ENCODE assay signal across 18 mouse cellular contexts in genomic region chr5:116523079-116523478, GRCm38 (mm10).
DNase-seq lines count a peak whose midpoint lies in the region; ATAC-seq and TF ChIP-seq lines count a peak whose summit lies in the region.
"Had no signal": no experiment of that assay in that cellular context is flagged by ENCODE, and none has a peak within 500 bp of the region (broad histone marks: within the 10 kb centered on the region; RNA-seq: fewer than 3 reads in every experiment).

No protein-coding gene starts in this region.

- no peaks in the 10 kb centered on the region for H3K4me1 ChIP-seq in kidney, adult 2 months (ENCODE audit: control insufficient read depth, insufficient read depth, low read length)
- H3K4me1 ChIP-seq in kidney, embryonic 14.5 days (ENCODE audit: control insufficient read depth, insufficient read depth, low read length), result no peaks in the 10 kb centered on the region
- H3K4me1 ChIP-seq in forebrain, embryonic 16.5 days (replicated peaks; ENCODE audit: control insufficient read depth, insufficient read depth, low read length), result peaks cover 16% of the 10 kb centered on the region
- H3K4me1 ChIP-seq: embryonic facial prominence, embryonic 15.5 days; limb, embryonic 15.5 days had no signal

- no peak for TF ChIP-seq POLR2A in kidney, adult 2 months (IDR thresholded peaks at IDR 0.05; ENCODE audit: low read depth, low read length)

- H3K36me3 ChIP-seq in kidney, adult 2 months (ENCODE audit: control insufficient read depth, insufficient read depth, low read length), result no peaks in the 10 kb centered on the region
- no peaks in the 10 kb centered on the region for H3K36me3 ChIP-seq in kidney, embryonic 14.5 days (ENCODE audit: control insufficient read depth, insufficient read depth, low read length)
- H3K36me3 ChIP-seq in forebrain, embryonic 16.5 days (ENCODE audit: control insufficient read depth, insufficient read depth), result 0 out of 2 replicates have a peak, but pooled peaks cover 2% of the 10 kb centered on the region
- H3K36me3 ChIP-seq: embryonic facial prominence, embryonic 15.5 days; limb, embryonic 15.5 days had no signal

- TF ChIP-seq CTCF in kidney, adult 2 months (conservative IDR thresholded peaks at IDR 0.05; ENCODE audit: insufficient read depth, insufficient read length, low read depth, low read length), result no peak

- no peaks in the 10 kb centered on the region for H3K27me3 ChIP-seq in kidney, adult 2 months (replicated peaks; ENCODE audit: control insufficient read depth, insufficient read depth, low read length)
- no peaks in the 10 kb centered on the region for H3K27me3 ChIP-seq in kidney, embryonic 14.5 days (ENCODE audit: control insufficient read depth, insufficient read depth, low read length)
- no peaks in the 10 kb centered on the region for H3K27me3 ChIP-seq in forebrain, embryonic 16.5 days (replicated peaks; ENCODE audit: control insufficient read depth, insufficient read depth, low read length)
- H3K27me3 ChIP-seq: embryonic facial prominence, embryonic 15.5 days; limb, embryonic 15.5 days had no signal

- WGBS in kidney, adult 2 months, result 44% methylated on average over 9 of the region's 9 CpGs
- 51% methylated on average over 9 of the region's 9 CpGs for WGBS in kidney, embryonic 14.5 days
- WGBS in forebrain, embryonic 16.5 days, result 67% methylated on average over 9 of the region's 9 CpGs

- H3K9ac ChIP-seq in kidney, embryonic 14.5 days (ENCODE audit: low read depth, low read length), result no peak overlapping the region
- H3K9ac ChIP-seq in forebrain, embryonic 16.5 days (replicated peaks; ENCODE audit: low read depth, low read length), result no peak overlapping the region
- H3K9ac ChIP-seq: embryonic facial prominence, embryonic 15.5 days; limb, embryonic 15.5 days had no signal

- H3K27ac ChIP-seq in kidney, adult 2 months (ENCODE audit: insufficient read depth, low read depth, low read length), result no peak overlapping the region
- no peak overlapping the region for H3K27ac ChIP-seq in kidney, embryonic 14.5 days (ENCODE audit: low read depth, low read length)
- no peak overlapping the region for H3K27ac ChIP-seq in forebrain, embryonic 16.5 days (ENCODE audit: low read length)
- H3K27ac ChIP-seq: embryonic facial prominence, embryonic 15.5 days; limb, embryonic 15.5 days had no signal

- peak; percentile 17 for DNase-seq in adrenal gland, adult 2 months
- DNase-seq in adrenal gland, postnatal 4 days (ENCODE audit: low spot score in 2 of 2), result no peak
- DNase-seq in kidney, adult 2 months, result peak; percentile 58
- peak; percentile 47 for DNase-seq in right cerebral cortex, adult 18-20 months
- DNase-seq in right cerebral cortex, postnatal 14 days, result no peak
- peak; percentile 51 to 60 for DNase-seq in left cerebral cortex, postnatal 36 days (ENCODE audit: low spot score in 2 of 2)
- DNase-seq: adrenal gland, adult 8-10 months; cerebellum, adult 9-10 months; heart, postnatal 14 days; layer of hippocampus, postnatal 36 days; lung, postnatal 14 days; retina, postnatal 1 day had no signal

- no peaks in the 10 kb centered on the region for H3K9me3 ChIP-seq in kidney, embryonic 14.5 days (ENCODE audit: control insufficient read depth, low read length)
- H3K9me3 ChIP-seq in forebrain, embryonic 16.5 days (ENCODE audit: control insufficient read depth, low read length), result no peaks in the 10 kb centered on the region
- H3K9me3 ChIP-seq: embryonic facial prominence, embryonic 15.5 days; limb, embryonic 15.5 days had no signal

- intact Hi-C loops in left cerebral cortex, postnatal 36 days (cut with DNase I), result loop anchor here (10.0 kb wide), 1 partner anchor 78 kb away; no protein-coding TSS in a partner anchor

- no peak overlapping the region for H3K4me3 ChIP-seq in kidney, adult 2 months (ENCODE audit: insufficient read depth, low read depth, low read length)
- H3K4me3 ChIP-seq in kidney, embryonic 14.5 days (ENCODE audit: low read length), result no peak overlapping the region
- no peak overlapping the region for H3K4me3 ChIP-seq in forebrain, embryonic 16.5 days (replicated peaks; ENCODE audit: low read length)
- H3K4me3 ChIP-seq: embryonic facial prominence, embryonic 15.5 days; limb, embryonic 15.5 days had no signal

- no peak for ATAC-seq in kidney, embryonic 14.5 days (ENCODE audit: low FRiP score, low TSS enrichment)
- ATAC-seq in forebrain, embryonic 16.5 days, result no peak; the same call in 1 of the 2 replicates

- H3K4me2 ChIP-seq in kidney, embryonic 14.5 days (replicated peaks; ENCODE audit: low read depth, low read length), result no peak overlapping the region
- no peak overlapping the region for H3K4me2 ChIP-seq in forebrain, embryonic 16.5 days (ENCODE audit: low read length)
- H3K4me2 ChIP-seq: embryonic facial prominence, embryonic 15.5 days; heart, embryonic 11.5 days; limb, embryonic 15.5 days; midbrain, embryonic 11.5 days had no signal

Comparison
In these comparisons a context has a peak if more than half of its experiments do, and no peak if none do; other contexts are left out.
1. DNase-seq: peak in adrenal gland, adult 2 months (single experiment), kidney, adult 2 months (single experiment), right cerebral cortex, adult 18-20 months (single experiment) and left cerebral cortex, postnatal 36 days (2 of 2); none in adrenal gland, postnatal 4 days (0 of 2) and right cerebral cortex, postnatal 14 days (single experiment).